In the genomic region with DNA sequence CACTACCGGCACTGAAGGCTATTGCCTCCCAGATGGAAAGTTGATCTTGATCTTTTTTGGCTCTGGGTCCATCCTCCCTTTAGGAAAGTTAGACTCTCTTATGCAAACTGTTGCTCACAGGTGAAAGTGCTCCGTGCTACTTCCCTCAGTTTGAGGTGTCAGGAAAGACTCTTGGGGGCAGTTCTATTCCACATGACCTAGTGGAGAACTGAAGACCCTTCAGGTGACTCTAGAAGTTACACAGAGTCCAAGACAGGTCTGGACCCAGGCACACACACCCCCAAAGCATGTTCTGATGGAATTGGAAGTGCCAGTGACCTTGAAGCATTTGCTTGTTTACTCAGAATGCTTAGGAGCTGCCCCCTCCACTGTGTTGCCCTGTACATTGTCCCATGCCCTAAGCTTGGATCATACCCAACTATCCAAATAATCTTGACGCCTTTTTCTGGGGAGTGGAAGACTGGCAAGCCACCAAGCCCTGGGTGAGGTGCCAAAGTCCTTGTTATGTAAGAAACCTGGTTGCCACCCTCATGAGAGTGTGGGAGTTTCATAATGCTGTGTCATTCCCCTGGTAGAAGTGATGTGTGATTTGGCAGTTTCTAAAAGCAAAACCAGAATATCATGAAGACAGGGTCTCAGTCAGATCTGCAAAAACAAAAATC, we compare ENCODE assay signal across 8 mouse cellular contexts. TPM values are rescaled to one million over a fixed set of nuclear protein-coding genes. Genes with fewer than 3 reads are reported as not detected.
DNase-seq lines count a peak whose midpoint lies in the region; ATAC-seq lines count a peak whose summit lies in the region.

No protein-coding gene starts in this region.

- intact Hi-C loops in left cerebral cortex, postnatal 36 days (cut with DNase I): no loop called here

- peak; percentile 65; the same call in 1 of the 2 replicates for ATAC-seq in common myeloid progenitor, adult 5-6 weeks (replicated peaks; ENCODE audit: low read depth, poor library complexity, severe bottlenecking)
- no peak for ATAC-seq in cerebellum, adult (ENCODE audit: insufficient number of reproducible peaks, low FRiP score, low TSS enrichment)

- DNase-seq in left cerebral cortex, adult 11 months (ENCODE audit: low spot score): peak; percentile 27
- no peak for DNase-seq in left cerebral cortex, postnatal 36 days (ENCODE audit: low spot score in 2 of 2)
- peak; percentile 83 for DNase-seq in kidney, postnatal 10 days
- peak; percentile 11 for DNase-seq in ovary, postnatal 10 days (ENCODE audit: low spot score)
- DNase-seq in retina, embryonic 14.5 days (ENCODE audit: low spot score): no peak
- no peak for DNase-seq in gastrocnemius, postnatal 10 days

RNA-seq across cellular contexts. Expression of gene Nampt, which starts 51.1 kb away (rescaled TPM):
- 10 to 100 TPM; 30.2 to 33.3 TPM for total RNA-seq in left cerebral cortex, postnatal 36 days (2021)
- 50.3 and 50.4 TPM in 2 replicates for total RNA-seq in common myeloid progenitor, adult 5-6 weeks (2017)
- 10 to 100 TPM; 36.7 to 39.7 TPM for total RNA-seq in gastrocnemius, postnatal 10 days (2021)

Comparison
In these comparisons a context has a peak if more than half of its experiments do, and no peak if none do; other contexts are left out.
1. DNase-seq: peak in left cerebral cortex, adult 11 months (single experiment), kidney, postnatal 10 days (single experiment) and ovary, postnatal 10 days (single experiment); none in left cerebral cortex, postnatal 36 days (0 of 2), retina, embryonic 14.5 days (single experiment) and gastrocnemius, postnatal 10 days (single experiment).